Mouse (Mus musculus) myocyte (in vitro differentiated cells): Measurements from ENCODE around the gene Afmid.
A peak's percentile ranks its signal among the peaks of the same experiment; 100 is the strongest.

ENCODE experiments used
- MAX ChIP-seq: IDR thresholded peaks from one replicate; pipeline ENCODE4 v1.6.1; 2011; ENCODE audit warnings: low read depth, mild to moderate bottlenecking, control low read depth
- MYOG ChIP-seq, 3 experiments: IDR thresholded peaks; one replicate each; pipeline ENCODE4 v1.6.1; 2011; ENCODE audit warnings: control low read depth in 2 of 3, low read depth in 2 of 3, mild to moderate bottlenecking in 2 of 3; ENCODE audit not compliant: insufficient read length in 2 of 3, control insufficient read depth in 1 of 3, insufficient read depth in 1 of 3
- POLR2A ChIP-seq: IDR thresholded peaks from one replicate; pipeline ENCODE4 v1.6.1; 2011; ENCODE audit warnings: low read depth, mild to moderate bottlenecking, control low read depth, moderate library complexity; ENCODE audit not compliant: insufficient read length
- POLR2AphosphoS2 ChIP-seq: IDR thresholded peaks from one replicate; pipeline ENCODE4 v1.6.1; 2011; ENCODE audit warnings: low read depth, control low read depth; ENCODE audit not compliant: insufficient read length
- TCF12 ChIP-seq: IDR thresholded peaks from one replicate; pipeline ENCODE4 v1.6.1; 2011; ENCODE audit warnings: mild to moderate bottlenecking, control low read depth; ENCODE audit not compliant: poor library complexity, insufficient read depth, severe bottlenecking
- USF1 ChIP-seq: IDR thresholded peaks from one replicate; pipeline ENCODE4 v1.6.1; 2011; ENCODE audit warnings: low read depth, mild to moderate bottlenecking, control low read depth, moderate library complexity

DNA sequence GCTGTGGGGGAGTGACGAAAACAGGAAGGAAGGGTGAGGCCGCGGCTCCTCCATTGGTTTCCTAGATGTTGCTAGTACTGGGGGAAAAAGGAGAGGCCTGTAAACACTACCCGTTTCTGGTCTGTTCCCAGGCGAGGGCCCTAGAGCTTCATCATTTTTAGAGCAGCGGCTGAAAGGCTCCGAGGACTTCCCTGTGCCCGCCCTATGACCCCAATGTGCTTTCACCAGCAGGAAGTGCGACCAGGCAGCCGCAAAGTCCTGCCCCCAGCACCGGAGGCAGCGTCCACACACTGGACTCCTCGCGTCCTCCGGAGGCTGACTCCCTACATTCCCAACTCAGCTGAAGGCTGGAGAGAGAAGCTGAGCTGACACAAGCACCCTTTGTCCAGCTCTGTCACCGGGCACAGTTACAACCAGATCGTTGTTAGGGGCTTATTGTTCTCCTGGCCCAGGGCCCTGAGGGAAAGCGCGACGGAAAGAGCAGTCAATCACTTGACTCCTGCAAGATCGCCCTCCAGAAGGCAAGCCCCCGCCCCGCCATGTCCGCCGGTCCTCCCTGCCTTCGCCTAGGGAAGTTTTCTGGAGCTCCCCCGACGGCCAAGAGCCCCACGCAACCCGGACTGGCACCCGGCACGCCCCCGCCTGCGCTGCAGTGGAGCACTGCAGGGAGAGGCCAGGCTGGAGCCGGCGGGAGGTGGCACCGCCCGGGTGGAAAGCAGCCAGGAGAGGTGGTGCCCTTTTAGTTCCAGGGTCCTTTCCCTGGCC lies 46.1 kb upstream of the Afmid start:
- no peak for TF ChIP-seq MAX
- TF ChIP-seq USF1, result no peak
- peak; percentile 81 for TF ChIP-seq POLR2A
- TF ChIP-seq POLR2AphosphoS2, result peak; percentile 83
- no peak for TF ChIP-seq TCF12
- TF ChIP-seq MYOG (IDR thresholded peaks at IDR 0.05; ENCODE audit: control insufficient read depth in 1 of 3, insufficient read depth in 1 of 3, insufficient read length in 2 of 3, low read depth in 2 of 3), result no peak
